Mouse (Mus musculus) midbrain, embryonic 16.5 days (tissue): ENCODE measurements at regions not wholly inside any gene's neighbourhood (a gene's known extent, or its start where the extent isn't known, plus 50 kb on each side); places are given as distances from the start of the nearest gene placed in this dataset.
A peak's percentile ranks its signal among the peaks of the same experiment; 100 is the strongest.
"Not testable (repeated sequence)": the region's sequence is repeated elsewhere in the genome, so short reads cannot be mapped to it uniquely, and the experiment has no call there.

ENCODE experiments used
- ATAC-seq: fragments of 200-750 bp; cut with Nextera tagmentation; 2 replicates; pipeline ENCODE4 v1.8.0; 2017; ENCODE audit warnings: moderate TSS enrichment
- H3K27ac ChIP-seq: fragments of 300-500 bp; sonication (generic); 2 replicates; pipeline ENCODE4 v1.5.1; 2014; ENCODE audit warnings: mild to moderate bottlenecking, low read length, mixed read lengths
- H3K27me3 ChIP-seq: fragments of 300-500 bp; sonication (generic); 2 replicates; pipeline ENCODE4 v1.6.1; 2014; ENCODE audit warnings: low read depth, low read length, mixed read lengths; ENCODE audit not compliant: control insufficient read depth, insufficient read depth
- H3K36me3 ChIP-seq: fragments of 300-500 bp; sonication (generic); 2 replicates; pipeline ENCODE4 v1.6.1; 2014; ENCODE audit warnings: mild to moderate bottlenecking, low read length, moderate library complexity, mixed read lengths; ENCODE audit not compliant: control insufficient read depth, insufficient read depth
- H3K4me1 ChIP-seq: fragments of 300-500 bp; sonication (generic); 2 replicates; pipeline ENCODE4 v1.6.1; 2014; ENCODE audit warnings: mild to moderate bottlenecking, low read length, mixed read lengths; ENCODE audit not compliant: control insufficient read depth, insufficient read depth
- H3K4me2 ChIP-seq: fragments of 300-500 bp; sonication (generic); 2 replicates; pipeline ENCODE4 v1.6.1; 2014; ENCODE audit warnings: mild to moderate bottlenecking, low read length, mixed read lengths
- H3K4me3 ChIP-seq: fragments of 300-500 bp; sonication (generic); 2 replicates; pipeline ENCODE4 v1.5.1; 2014; ENCODE audit warnings: low read depth, mild to moderate bottlenecking, low read length, moderate library complexity, mixed read lengths
- H3K9ac ChIP-seq: fragments of 300-500 bp; sonication (generic); 2 replicates; pipeline ENCODE4 v1.6.1; 2014; ENCODE audit warnings: low read depth, low read length, mixed read lengths
- H3K9me3 ChIP-seq: fragments of 300-500 bp; sonication (generic); replicated peaks from 2 replicates; pipeline ENCODE4 v1.6.1; 2014; ENCODE audit warnings: mild to moderate bottlenecking, low read length, mixed read lengths; ENCODE audit not compliant: control insufficient read depth, poor library complexity, severe bottlenecking
- WGBS: fragments of 180-500 bp; shearing (Covaris S2); extraction: QIAGEN DNeasy Blood & Tissue Kit; methylation state at CpG from one replicate; pipeline ENCODE4 v1.1.7; 2014; 5-methylcytosine and 5-hydroxymethylcytosine counted together

- peaks cover 22% of the 10 kb centered on the region for H3K27me3 ChIP-seq
- no peak overlapping the region for H3K4me2 ChIP-seq
- no peak overlapping the region for H3K27ac ChIP-seq
- peaks cover 4% of the 10 kb centered on the region; the same call in 1 of the 2 replicates for H3K4me1 ChIP-seq
- no peak for ATAC-seq
- H3K36me3 ChIP-seq: no peaks in the 10 kb centered on the region
- no peak overlapping the region for H3K4me3 ChIP-seq
- no peak overlapping the region for H3K9ac ChIP-seq
- H3K9me3 ChIP-seq: no peaks in the 10 kb centered on the region
- WGBS: 67% methylated on average over 7 of the region's 7 CpGs
Measured at GRCm38 (mm10) chr4:89527326-89527725, 151.9 kb upstream of the Dmrta1 start.

- H3K36me3 ChIP-seq, ATAC-seq, H3K9me3 ChIP-seq, H3K4me2 ChIP-seq, H3K4me3 ChIP-seq, H3K4me1 ChIP-seq, H3K27ac ChIP-seq, H3K9ac ChIP-seq: not testable (repeated sequence)
- H3K27me3 ChIP-seq: peaks cover 24% of the 10 kb centered on the region
- WGBS: 64% methylated on average over 4 of the region's 4 CpGs
Measured at GRCm38 (mm10) chr4:89525525-89525924, 153.7 kb upstream of the Dmrta1 start.

GRCm38 (mm10) chr4:89524260-89525200 is 154.7 kb upstream of the Dmrta1 start:
- Histone ChIP-seq H3K9ac (peak overlapping the region; percentile 56; the same call in 1 of the 2 replicates), H3K4me3 (peak overlapping the region; percentile 57), H3K4me2 (peak overlapping the region; percentile 97), H3K27me3 (peaks cover 24% of the 10 kb centered on the region), H3K36me3 (no peaks in the 10 kb centered on the region), H3K4me1 (peaks cover 4% of the 10 kb centered on the region; the same call in 1 of the 2 replicates), H3K27ac (no peak overlapping the region), H3K9me3 (no peaks in the 10 kb centered on the region)
- ATAC-seq: peak; percentile 84
- WGBS: 1% methylated on average over 40 of the region's 40 CpGs

- Histone ChIP-seq H3K4me1 (peaks cover 4% of the 10 kb centered on the region; the same call in 1 of the 2 replicates), H3K27ac (no peak overlapping the region), H3K4me3 (peak overlapping the region; percentile 57), H3K9ac (no peak overlapping the region), H3K4me2 (peak overlapping the region; percentile 97), H3K27me3 (peaks cover 24% of the 10 kb centered on the region), H3K36me3 (no peaks in the 10 kb centered on the region), H3K9me3 (no peaks in the 10 kb centered on the region)
- ATAC-seq: peak; percentile 54; the same call in 1 of the 2 replicates
- 16% methylated on average over 10 of the region's 10 CpGs for whole genome bisulfite sequencing
Measured at GRCm38 (mm10) chr4:89523423-89524259, 155.6 kb upstream of the Dmrta1 start.

GRCm38 (mm10) chr4:89518027-89518426 is 161.2 kb upstream of the Dmrta1 start:
- Histone ChIP-seq H3K36me3 (no peaks in the 10 kb centered on the region), H3K4me2 (no peak overlapping the region), H3K4me3 (no peak overlapping the region), H3K27ac (no peak overlapping the region), H3K9ac (no peak overlapping the region), H3K9me3 (no peaks in the 10 kb centered on the region), H3K4me1 (no peaks in the 10 kb centered on the region), H3K27me3 (peaks cover 2% of the 10 kb centered on the region)
- WGBS: 87% methylated on average over 3 of the region's 3 CpGs
- ATAC-seq: no peak

GRCm38 (mm10) chr4:89515823-89516411 is 163.3 kb upstream of the Dmrta1 start:
- no peak overlapping the region for H3K4me2 ChIP-seq
- no peaks in the 10 kb centered on the region for H3K36me3 ChIP-seq
- H3K9me3 ChIP-seq: no peaks in the 10 kb centered on the region
- no peaks in the 10 kb centered on the region for H3K27me3 ChIP-seq
- WGBS: 51% methylated on average over 7 of the region's 7 CpGs
- ATAC-seq: no peak
- no peak overlapping the region for H3K9ac ChIP-seq
- H3K4me1 ChIP-seq: no peaks in the 10 kb centered on the region
- no peak overlapping the region for H3K27ac ChIP-seq
- H3K4me3 ChIP-seq: no peak overlapping the region

- no peak overlapping the region for H3K4me2 ChIP-seq
- no peaks in the 10 kb centered on the region for H3K9me3 ChIP-seq
- no peak overlapping the region for H3K27ac ChIP-seq
- WGBS: 88% methylated on average over 7 of the region's 7 CpGs
- H3K27me3 ChIP-seq: no peaks in the 10 kb centered on the region
- no peak for ATAC-seq
- no peaks in the 10 kb centered on the region for H3K36me3 ChIP-seq
- no peak overlapping the region for H3K9ac ChIP-seq
- H3K4me1 ChIP-seq: no peaks in the 10 kb centered on the region
- no peak overlapping the region for H3K4me3 ChIP-seq
Measured at GRCm38 (mm10) chr4:89514981-89515380, 164.3 kb upstream of the Dmrta1 start.

- no peaks in the 10 kb centered on the region for H3K9me3 ChIP-seq
- WGBS: 91% methylated on average over 5 of the region's 5 CpGs
- no peaks in the 10 kb centered on the region for H3K4me1 ChIP-seq
- H3K4me2 ChIP-seq: no peak overlapping the region
- no peak overlapping the region for H3K4me3 ChIP-seq
- no peak overlapping the region for H3K9ac ChIP-seq
- no peak overlapping the region for H3K27ac ChIP-seq
- H3K36me3 ChIP-seq: no peaks in the 10 kb centered on the region
- no peak for ATAC-seq
- no peaks in the 10 kb centered on the region for H3K27me3 ChIP-seq
Measured at GRCm38 (mm10) chr4:89510593-89510992, 168.6 kb upstream of the Dmrta1 start.
